Mouse (Mus musculus): ENCODE data around the gene Fam160b1. TPM values are rescaled to one million over a fixed set of nuclear protein-coding genes. Genes with fewer than 3 reads are reported as not detected.

Gene Fam160b1
- polyA plus RNA-seq, 1 experiment: 14.4 TPM

GRCm38 (mm10) chr19:57426841-57427240, 66.4 kb downstream of the Fam160b1 start:
- 82% methylated on average over 8 of the region's 8 CpGs for whole genome bisulfite sequencing
- H3K4me3 ChIP-seq (replicated peaks; ENCODE audit: control insufficient read depth, low read depth, low read length): no peak overlapping the region
- H3K4me1 ChIP-seq (ENCODE audit: control insufficient read depth, insufficient read depth, low read length): no peaks in the 10 kb centered on the region
- no peak overlapping the region for H3K27ac ChIP-seq (ENCODE audit: control insufficient read depth, insufficient read depth, low read depth, low read length, poor library complexity)
- TF ChIP-seq POLR2A (IDR thresholded peaks at IDR 0.05; ENCODE audit: borderline replicate concordance, control insufficient read depth, low read depth, low read length) (no peak), CTCF (IDR thresholded peaks at IDR 0.05; ENCODE audit: control insufficient read depth, insufficient read depth, low read length) (no peak)

- TF ChIP-seq POLR2A (IDR thresholded peaks at IDR 0.05; ENCODE audit: borderline replicate concordance, control insufficient read depth, low read depth, low read length): no peak
- Histone ChIP-seq H3K27ac (ENCODE audit: control insufficient read depth, insufficient read depth, low read depth, low read length, poor library complexity) (no peak overlapping the region), H3K4me1 (ENCODE audit: control insufficient read depth, insufficient read depth, low read length) (no peaks in the 10 kb centered on the region), H3K4me3 (replicated peaks; ENCODE audit: control insufficient read depth, low read depth, low read length) (no peak overlapping the region)
- whole genome bisulfite sequencing: 87% methylated on average over 14 of the region's 14 CpGs
These were observed 67.4 kb downstream of the Fam160b1 start for GRCm38 (mm10) chr19:57427756-57428438.

- Histone ChIP-seq H3K4me3 (replicated peaks; ENCODE audit: control insufficient read depth, low read depth, low read length) (no peak overlapping the region), H3K4me1 (ENCODE audit: control insufficient read depth, insufficient read depth, low read length) (no peaks in the 10 kb centered on the region), H3K27ac (ENCODE audit: control insufficient read depth, insufficient read depth, low read depth, low read length, poor library complexity) (no peak overlapping the region)
- WGBS: 75% methylated on average over 3 of the region's 3 CpGs
- TF ChIP-seq CTCF (IDR thresholded peaks at IDR 0.05; ENCODE audit: control insufficient read depth, insufficient read depth, low read length) (no peak), POLR2A (IDR thresholded peaks at IDR 0.05; ENCODE audit: borderline replicate concordance, control insufficient read depth, low read depth, low read length) (no peak)
These were observed 68.2 kb downstream of the Fam160b1 start for GRCm38 (mm10) chr19:57428641-57429040.

- Histone ChIP-seq H3K4me3 (replicated peaks; ENCODE audit: control insufficient read depth, low read depth, low read length) (no peak overlapping the region), H3K4me1 (ENCODE audit: control insufficient read depth, insufficient read depth, low read length) (no peaks in the 10 kb centered on the region), H3K27ac (ENCODE audit: control insufficient read depth, insufficient read depth, low read depth, low read length, poor library complexity) (no peak overlapping the region)
- TF ChIP-seq CTCF (IDR thresholded peaks at IDR 0.05; ENCODE audit: control insufficient read depth, insufficient read depth, low read length) (no peak), POLR2A (IDR thresholded peaks at IDR 0.05; ENCODE audit: borderline replicate concordance, control insufficient read depth, low read depth, low read length) (no peak)
- WGBS: 33% methylated on average over 6 of the region's 6 CpGs
These were observed 69.4 kb downstream of the Fam160b1 start for GRCm38 (mm10) chr19:57429926-57430325.

- Histone ChIP-seq H3K27ac (ENCODE audit: control insufficient read depth, insufficient read depth, low read depth, low read length, poor library complexity) (no peak overlapping the region), H3K4me1 (ENCODE audit: control insufficient read depth, insufficient read depth, low read length) (no peaks in the 10 kb centered on the region; the same call in 1 of the 2 replicates), H3K4me3 (replicated peaks; ENCODE audit: control insufficient read depth, low read depth, low read length) (no peak overlapping the region)
- 75% methylated on average over 6 of the region's 6 CpGs for WGBS
- TF ChIP-seq CTCF (IDR thresholded peaks at IDR 0.05; ENCODE audit: control insufficient read depth, insufficient read depth, low read length): no peak
- TF ChIP-seq POLR2A (IDR thresholded peaks at IDR 0.05; ENCODE audit: borderline replicate concordance, control insufficient read depth, low read depth, low read length): no peak
These were observed 71.0 kb downstream of the Fam160b1 start for GRCm38 (mm10) chr19:57431476-57431875.

- TF ChIP-seq POLR2A (IDR thresholded peaks at IDR 0.05; ENCODE audit: borderline replicate concordance, control insufficient read depth, low read depth, low read length) (no peak), CTCF (IDR thresholded peaks at IDR 0.05; ENCODE audit: control insufficient read depth, insufficient read depth, low read length) (no peak)
- WGBS: 78% methylated on average over 6 of the region's 6 CpGs
- no peaks in the 10 kb centered on the region; the same call in 1 of the 2 replicates for H3K4me1 ChIP-seq (ENCODE audit: control insufficient read depth, insufficient read depth, low read length)
- H3K4me3 ChIP-seq (replicated peaks; ENCODE audit: control insufficient read depth, low read depth, low read length): no peak overlapping the region
- no peak overlapping the region for H3K27ac ChIP-seq (ENCODE audit: control insufficient read depth, insufficient read depth, low read depth, low read length, poor library complexity)
These were observed 73.5 kb downstream of the Fam160b1 start for GRCm38 (mm10) chr19:57434024-57434423.

- Histone ChIP-seq H3K27ac (ENCODE audit: control insufficient read depth, insufficient read depth, low read depth, low read length, poor library complexity) (no peak overlapping the region), H3K4me1 (ENCODE audit: control insufficient read depth, insufficient read depth, low read length) (no peaks in the 10 kb centered on the region; the same call in 1 of the 2 replicates), H3K4me3 (replicated peaks; ENCODE audit: control insufficient read depth, low read depth, low read length) (no peak overlapping the region)
- no peak for TF ChIP-seq POLR2A (IDR thresholded peaks at IDR 0.05; ENCODE audit: borderline replicate concordance, control insufficient read depth, low read depth, low read length)
- no peak for TF ChIP-seq CTCF (IDR thresholded peaks at IDR 0.05; ENCODE audit: control insufficient read depth, insufficient read depth, low read length)
- 64% methylated on average over 10 of the region's 10 CpGs for WGBS
These were observed 76.1 kb downstream of the Fam160b1 start for GRCm38 (mm10) chr19:57436586-57437021.

GRCm38 (mm10) chr19:57437042-57437441, 76.6 kb downstream of the Fam160b1 start:
- H3K27ac ChIP-seq (ENCODE audit: control insufficient read depth, insufficient read depth, low read depth, low read length, poor library complexity): no peak overlapping the region
- no peaks in the 10 kb centered on the region; the same call in 1 of the 2 replicates for H3K4me1 ChIP-seq (ENCODE audit: control insufficient read depth, insufficient read depth, low read length)
- H3K4me3 ChIP-seq (replicated peaks; ENCODE audit: control insufficient read depth, low read depth, low read length): no peak overlapping the region
- no peak for TF ChIP-seq CTCF (IDR thresholded peaks at IDR 0.05; ENCODE audit: control insufficient read depth, insufficient read depth, low read length)
- TF ChIP-seq POLR2A (IDR thresholded peaks at IDR 0.05; ENCODE audit: borderline replicate concordance, control insufficient read depth, low read depth, low read length): no peak
- WGBS: 85% methylated on average over 7 of the region's 7 CpGs

Other genes with a start within 250 kb of the Fam160b1 start
- gene Ablim1, start 45.8 kb upstream of the Fam160b1 start, polyA plus RNA-seq (2011; ENCODE audit: insufficient read depth, insufficient read length, low replicate concordance, missing spikeins): 10.7 and 15.5 TPM in 2 replicates
- 3.8 and 8.4 TPM in 2 replicates for gene Trub1, start 92.2 kb downstream of the Fam160b1 start, polyA plus RNA-seq (2011; ENCODE audit: insufficient read depth, insufficient read length, low replicate concordance, missing spikeins)